Mouse (Mus musculus) stomach, postnatal 0 days (tissue): Measurements from ENCODE around the gene Efemp2. TPM values are rescaled to one million over a fixed set of nuclear protein-coding genes. Genes with fewer than 3 reads are reported as not detected.

Experiments used
- ATAC-seq: fragments of 200-750 bp; cut with Nextera tagmentation; 2 replicates; pipeline ENCODE4 v1.8.0; 2017; ENCODE audit not compliant: low FRiP score, low TSS enrichment
- DNase-seq: peaks from one replicate; pipeline ENCODE4 v3.0.0-alpha.2; 2016; ENCODE audit warnings: low spot score
- H3K27ac ChIP-seq: fragments of 300-500 bp; sonication (generic); replicated peaks from 2 replicates; pipeline ENCODE4 v1.5.1; 2014; ENCODE audit warnings: mild to moderate bottlenecking, control low read depth
- H3K27me3 ChIP-seq: fragments of 300-500 bp; sonication (generic); 2 replicates; pipeline ENCODE4 v1.6.1; 2014; ENCODE audit warnings: low read length; ENCODE audit not compliant: control insufficient read depth, insufficient read depth
- H3K36me3 ChIP-seq: fragments of 300-500 bp; sonication (generic); 2 replicates; pipeline ENCODE4 v1.6.1; 2014; ENCODE audit warnings: low read length, mixed read lengths; ENCODE audit not compliant: control insufficient read depth, insufficient read depth
- H3K4me1 ChIP-seq: fragments of 300-500 bp; sonication (generic); replicated peaks from 2 replicates; pipeline ENCODE4 v1.6.1; 2014; ENCODE audit warnings: antibody characterized with exemption; ENCODE audit not compliant: control insufficient read depth, insufficient read depth
- H3K4me2 ChIP-seq: fragments of 300-500 bp; sonication (generic); replicated peaks from 2 replicates; pipeline ENCODE4 v1.6.1; 2014; ENCODE audit warnings: low read depth, mild to moderate bottlenecking, control low read depth, moderate library complexity
- H3K4me3 ChIP-seq: fragments of 300-500 bp; sonication (generic); 2 replicates; pipeline ENCODE4 v1.5.1; 2014; ENCODE audit warnings: low read depth, low read length, control low read depth
- H3K9ac ChIP-seq: fragments of 300-500 bp; sonication (generic); 2 replicates; pipeline ENCODE4 v1.6.1; 2014; ENCODE audit warnings: mild to moderate bottlenecking, low read length, control low read depth, mixed read lengths
- H3K9me3 ChIP-seq: fragments of 300-500 bp; sonication (generic); 2 replicates; pipeline ENCODE4 v1.6.1; 2016; ENCODE audit warnings: low read length; ENCODE audit not compliant: control insufficient read depth
- CTCF ChIP-seq: IDR thresholded peaks from 2 replicates; pipeline ENCODE4 v1.5.1; 2016; ENCODE audit warnings: antibody characterized with exemption, low read depth, mild to moderate bottlenecking, moderate library complexity
- EP300 ChIP-seq: optimal IDR thresholded peaks from 2 replicates; pipeline ENCODE3; 2016; ENCODE audit warnings: antibody characterized with exemption
- WGBS: fragments of 180-500 bp; shearing (Covaris S2); extraction: QIAGEN DNeasy Blood & Tissue Kit; methylation state at CpG from one replicate; pipeline ENCODE4 v1.1.7; 2014; 5-methylcytosine and 5-hydroxymethylcytosine counted together
- polyA plus RNA-seq: library from polyadenylated mRNA; unstranded; fragments of >200 nt; fragmentation: Nextera tagmentation; extraction: Ambion mirVana; gene quantifications from 2 replicates; pipeline ENCODE4 v1.2.1, GENCODE M21; 2015

The Efemp2 gene
- polyA plus RNA-seq, 1 experiment from 2014 or later = 67.0 TPM

DNA sequence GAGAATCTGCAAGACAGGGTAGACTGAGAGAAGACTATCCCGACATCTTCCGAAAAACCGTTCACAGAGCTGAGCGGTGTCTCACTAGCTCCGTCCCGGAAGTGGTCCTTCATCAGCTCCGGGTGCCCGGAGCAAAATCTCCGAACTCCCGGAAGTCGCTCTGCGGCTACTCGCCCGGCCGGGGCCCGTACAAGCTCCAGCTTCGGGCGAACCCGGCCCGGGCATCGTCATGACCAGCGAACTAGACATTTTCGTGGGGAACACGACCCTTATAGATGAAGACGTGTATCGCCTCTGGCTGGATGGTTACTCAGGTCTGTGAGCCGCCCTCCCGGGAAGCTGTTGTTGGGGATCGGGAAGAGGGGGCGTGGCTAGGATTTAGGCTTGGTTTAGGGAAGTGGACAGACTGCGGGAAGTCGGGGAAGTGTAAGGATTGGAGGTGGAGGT, 13.3 kb upstream of the Efemp2 start, which contains the start of gene Fibp:
Gene Fibp, plus strand, starts transcription at position 151 of the 447 bp plus-strand sequence.
- Histone ChIP-seq H3K9me3 (no peaks in the 10 kb centered on the region), H3K4me1 (0 out of 2 replicates have a peak, but pooled peaks cover 2% of the 10 kb centered on the region), H3K27me3 (no peaks in the 10 kb centered on the region), H3K36me3 (peaks cover 8% of the 10 kb centered on the region), H3K4me3 (peak within 1 kb of the TSS; percentile 71), H3K9ac (peak within 1 kb of the TSS; percentile 80), H3K4me2 (peak within 1 kb of the TSS; percentile 92), H3K27ac (peak within 1 kb of the TSS; percentile 73)
- under 1% methylated on average over 32 of the region's 32 CpGs for WGBS
- TF ChIP-seq CTCF = no peak
- no peak for TF ChIP-seq EP300
- DNase-seq (peak; percentile 92), ATAC-seq (peak; percentile 79)

DNA sequence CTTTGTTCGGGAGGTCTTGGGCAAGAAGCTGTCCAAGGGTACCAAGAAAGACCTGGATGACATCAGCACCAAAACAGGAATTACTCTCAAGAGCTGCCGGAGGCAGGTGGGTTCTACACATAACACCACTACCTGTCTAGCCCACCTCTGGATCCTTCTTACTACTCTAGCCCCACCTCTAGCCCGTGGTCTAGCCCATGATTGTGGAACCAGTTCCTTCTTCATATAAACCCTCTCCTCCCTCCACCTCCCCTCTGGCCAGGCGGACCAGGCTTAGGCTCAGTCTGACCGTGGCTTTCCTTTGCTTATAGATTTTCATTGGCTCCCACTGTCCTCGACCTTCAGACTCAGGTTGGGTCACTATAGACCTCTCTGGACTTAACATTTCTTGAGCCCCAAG, 12.3 kb upstream of the Efemp2 start:
- no peak for TF ChIP-seq CTCF
- no peak for TF ChIP-seq EP300
- no peak overlapping the region; the same call in 1 of the 2 replicates for H3K9ac ChIP-seq

DNA sequence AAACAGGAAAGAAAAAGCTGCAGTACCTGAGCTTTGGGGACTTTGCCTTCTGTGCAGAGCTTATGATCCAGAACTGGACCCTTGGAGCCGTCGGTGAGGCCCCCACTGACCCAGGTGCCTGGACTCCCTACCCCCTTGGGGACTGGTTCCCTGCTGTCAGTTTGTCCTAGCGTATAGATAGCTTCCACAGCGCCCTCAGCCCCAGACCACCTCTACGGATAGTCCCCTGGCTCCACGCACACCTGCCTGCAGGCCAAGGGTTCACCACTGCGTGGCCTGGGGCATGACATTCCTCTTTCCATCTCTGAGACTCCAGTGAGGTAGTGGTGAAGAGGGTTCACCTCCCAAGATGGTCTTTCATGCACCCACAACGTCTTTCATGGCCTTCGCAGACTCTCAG, 10.5 kb upstream of the Efemp2 start:
- no peak overlapping the region for H3K27ac ChIP-seq
- no peaks in the 10 kb centered on the region for H3K4me1 ChIP-seq
- DNase-seq (no peak), ATAC-seq (no peak)
- no peak overlapping the region for H3K4me2 ChIP-seq
- H3K27me3 ChIP-seq = no peaks in the 10 kb centered on the region
- WGBS = 87% methylated on average over 9 of the region's 9 CpGs
- H3K9ac ChIP-seq = no peak overlapping the region
- no peak for TF ChIP-seq EP300
- TF ChIP-seq CTCF = no peak
- H3K4me3 ChIP-seq = no peak overlapping the region
- no peaks in the 10 kb centered on the region for H3K9me3 ChIP-seq
- H3K36me3 ChIP-seq = peaks cover 18% of the 10 kb centered on the region

More for the DNA sequence above, 12.3 kb upstream of the Efemp2 start:
- WGBS = 83% methylated on average over 6 of the region's 6 CpGs
- H3K27ac ChIP-seq = no peak overlapping the region
- DNase-seq (no peak), ATAC-seq (no peak)
- 0 out of 2 replicates have a peak, but pooled peaks cover 1% of the 10 kb centered on the region for H3K4me1 ChIP-seq
- H3K4me2 ChIP-seq = peak overlapping the region; percentile 92
- peaks cover 18% of the 10 kb centered on the region for H3K36me3 ChIP-seq
- H3K9me3 ChIP-seq = no peaks in the 10 kb centered on the region
- no peaks in the 10 kb centered on the region for H3K27me3 ChIP-seq
- H3K4me3 ChIP-seq = peak overlapping the region; percentile 71

DNA sequence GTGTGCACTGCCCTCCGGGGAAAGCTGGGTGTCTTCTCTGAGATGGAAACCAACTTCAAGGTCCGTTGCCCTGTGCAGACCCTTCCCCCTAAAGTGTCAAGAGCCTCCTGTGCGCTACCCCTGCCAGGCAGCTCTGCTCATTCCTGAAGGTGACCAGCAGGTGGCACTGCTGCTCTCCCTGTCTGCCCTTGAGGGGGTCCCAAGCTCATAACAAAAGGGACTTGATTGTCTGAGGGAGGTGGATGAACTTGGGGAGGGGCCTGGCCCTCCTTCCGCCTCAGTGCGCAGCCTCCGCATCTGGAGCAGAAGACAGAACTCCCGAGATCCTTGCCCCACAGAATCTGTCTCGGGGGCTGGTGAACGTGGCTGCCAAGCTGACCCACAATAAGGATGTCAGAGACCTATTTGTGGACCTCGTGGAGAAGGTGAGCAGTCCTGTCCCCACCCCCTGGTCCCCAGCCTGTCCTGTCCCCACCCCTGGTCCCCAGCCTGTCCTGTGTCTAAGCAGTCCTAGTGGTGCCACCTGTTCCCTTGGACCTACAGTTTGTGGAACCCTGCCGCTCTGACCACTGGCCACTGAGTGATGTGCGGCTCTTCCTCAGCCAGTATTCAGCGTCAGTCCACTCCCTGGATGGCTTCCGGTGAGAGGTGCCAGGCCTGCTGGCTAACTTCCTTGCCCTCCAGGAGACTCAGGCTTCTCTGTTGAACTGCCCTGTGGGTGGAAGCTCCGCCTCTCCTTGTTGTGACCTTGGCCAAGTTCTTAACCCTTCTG, 9.8 kb upstream of the Efemp2 start:
- ATAC-seq = no peak
- H3K4me1 ChIP-seq = no peaks in the 10 kb centered on the region
- peak overlapping the region; percentile 39; the same call in 1 of the 2 replicates for H3K4me2 ChIP-seq
- WGBS = 37% methylated on average over 14 of the region's 15 CpGs
- H3K9ac ChIP-seq = 0 out of 2 replicates have a peak overlapping the region, but pooled peaks have one; percentile 27
- TF ChIP-seq EP300 (no peak), CTCF (peak; percentile 93)
- no peaks in the 10 kb centered on the region for H3K27me3 ChIP-seq
- H3K4me3 ChIP-seq = peak overlapping the region; percentile 12; the same call in 1 of the 2 replicates
- peaks cover 18% of the 10 kb centered on the region for H3K36me3 ChIP-seq
- DNase-seq = peak; percentile 57
- H3K27ac ChIP-seq = peak overlapping the region; percentile 56; the same call in 1 of the 2 replicates
- no peaks in the 10 kb centered on the region for H3K9me3 ChIP-seq

DNA sequence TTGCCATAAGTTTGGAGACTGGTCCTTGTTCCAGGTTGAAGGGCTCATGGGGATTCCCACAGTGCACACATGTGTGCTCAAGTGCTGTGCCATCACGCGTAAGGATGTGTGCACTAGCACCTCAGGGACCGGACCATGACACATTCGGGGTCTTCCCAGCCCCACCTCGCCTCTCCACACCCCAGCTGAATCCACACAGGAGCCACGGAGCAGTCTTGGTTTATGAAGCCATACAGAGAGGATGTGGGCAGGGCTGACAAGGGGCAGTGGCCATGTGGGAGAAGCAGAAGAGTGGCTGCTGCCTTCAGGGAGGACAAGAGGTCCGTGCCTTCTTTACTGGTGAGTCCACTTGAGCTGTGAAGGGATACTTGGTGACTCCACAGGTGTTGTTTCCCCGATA, 8.7 kb upstream of the Efemp2 start:
- peaks cover 18% of the 10 kb centered on the region for H3K36me3 ChIP-seq
- no peaks in the 10 kb centered on the region for H3K27me3 ChIP-seq
- 93% methylated on average over 8 of the region's 8 CpGs for WGBS
- DNase-seq = no peak
- TF ChIP-seq EP300 = no peak
- TF ChIP-seq CTCF = no peak
- no peak overlapping the region for H3K27ac ChIP-seq
- H3K9me3 ChIP-seq = no peaks in the 10 kb centered on the region
- no peak overlapping the region for H3K4me2 ChIP-seq
- ATAC-seq = no peak
- no peaks in the 10 kb centered on the region for H3K4me1 ChIP-seq
- no peak overlapping the region for H3K4me3 ChIP-seq
- no peak overlapping the region for H3K9ac ChIP-seq

DNA sequence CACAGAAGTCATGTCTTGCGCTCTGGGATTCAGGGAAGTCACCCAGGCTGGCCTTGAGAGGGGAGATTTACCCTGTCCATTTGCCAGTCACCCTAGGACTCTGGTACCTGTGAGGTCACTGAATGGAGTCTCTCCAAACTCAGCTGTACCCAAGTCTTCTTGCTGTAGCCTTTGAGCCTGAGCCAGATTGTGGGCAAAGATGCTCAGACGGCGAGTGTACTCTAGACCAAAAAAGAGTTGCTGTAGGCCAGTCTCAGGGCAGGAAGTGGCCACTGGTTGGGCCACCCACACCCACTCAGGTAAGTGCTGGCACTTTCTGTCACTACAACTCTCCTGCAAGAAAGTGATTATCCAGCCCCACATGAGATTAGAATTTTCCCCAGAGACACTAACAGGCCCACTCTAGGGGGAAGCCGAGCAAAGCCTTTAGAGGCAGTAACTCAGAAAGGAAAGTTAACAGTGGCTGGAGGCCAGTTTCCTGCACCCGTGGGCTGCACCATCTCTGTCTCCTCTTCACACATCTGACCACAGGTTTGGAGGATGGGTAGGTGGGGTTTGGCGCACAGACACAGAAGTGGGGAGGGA, 6.7 kb upstream of the Efemp2 start:
- DNase-seq (no peak), ATAC-seq (no peak)
- H3K9me3 ChIP-seq = no peaks in the 10 kb centered on the region
- no peak overlapping the region for H3K27ac ChIP-seq
- H3K4me1 ChIP-seq = no peaks in the 10 kb centered on the region
- H3K4me3 ChIP-seq = no peak overlapping the region
- H3K36me3 ChIP-seq = peaks cover 18% of the 10 kb centered on the region
- no peak overlapping the region for H3K4me2 ChIP-seq
- 92% methylated on average over 6 of the region's 6 CpGs for WGBS
- H3K9ac ChIP-seq = no peak overlapping the region
- no peak for TF ChIP-seq CTCF
- TF ChIP-seq EP300 = no peak
- no peaks in the 10 kb centered on the region for H3K27me3 ChIP-seq
